Mouse (Mus musculus) stomach, postnatal 0 days (tissue): ENCODE results near the gene Gramd1b.

Experiments used
- CTCF ChIP-seq: IDR thresholded peaks from 2 replicates; pipeline ENCODE4 v1.5.1; 2016; ENCODE audit warnings: antibody characterized with exemption, low read depth, mild to moderate bottlenecking, moderate library complexity
- EP300 ChIP-seq: optimal IDR thresholded peaks from 2 replicates; pipeline ENCODE3; 2016; ENCODE audit warnings: antibody characterized with exemption

DNA sequence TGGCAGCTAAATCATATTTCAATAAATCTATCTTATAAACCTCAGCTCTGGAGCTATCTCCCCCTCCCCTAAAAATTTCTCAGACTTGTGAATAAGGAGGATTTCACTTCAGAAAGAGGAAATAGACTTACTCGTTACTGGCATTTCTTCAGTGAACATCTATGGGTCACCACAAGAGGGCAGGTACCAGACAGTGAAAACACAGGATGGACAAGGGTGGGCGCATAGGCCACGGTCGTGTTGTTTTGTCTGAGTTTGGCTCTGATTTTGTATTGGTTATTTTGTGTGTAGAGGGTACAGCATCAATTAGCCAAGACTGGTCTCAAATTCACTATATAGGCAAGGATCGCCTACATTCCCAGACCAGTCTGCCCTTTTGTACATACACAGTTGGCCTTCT is 79.0 kb downstream of the Gramd1b start:
- peak; percentile 57 for TF ChIP-seq CTCF
- TF ChIP-seq EP300, result no peak
